Mouse (Mus musculus) stomach, postnatal 0 days (tissue): Measurements from ENCODE around the gene Satb2. TPM values are rescaled to one million over a fixed set of nuclear protein-coding genes. Genes with fewer than 3 reads are reported as not detected.

Experiments
- ATAC-seq: fragments of 200-750 bp; cut with Nextera tagmentation; 2 replicates; pipeline ENCODE4 v1.8.0; 2017; ENCODE audit not compliant: low FRiP score, low TSS enrichment
- DNase-seq: peaks from one replicate; pipeline ENCODE4 v3.0.0-alpha.2; 2016; ENCODE audit warnings: low spot score
- H3K27ac ChIP-seq: fragments of 300-500 bp; sonication (generic); replicated peaks from 2 replicates; pipeline ENCODE4 v1.5.1; 2014; ENCODE audit warnings: mild to moderate bottlenecking, control low read depth
- H3K27me3 ChIP-seq: fragments of 300-500 bp; sonication (generic); 2 replicates; pipeline ENCODE4 v1.6.1; 2014; ENCODE audit warnings: low read length; ENCODE audit not compliant: control insufficient read depth, insufficient read depth
- H3K36me3 ChIP-seq: fragments of 300-500 bp; sonication (generic); 2 replicates; pipeline ENCODE4 v1.6.1; 2014; ENCODE audit warnings: low read length, mixed read lengths; ENCODE audit not compliant: control insufficient read depth, insufficient read depth
- H3K4me1 ChIP-seq: fragments of 300-500 bp; sonication (generic); replicated peaks from 2 replicates; pipeline ENCODE4 v1.6.1; 2014; ENCODE audit warnings: antibody characterized with exemption; ENCODE audit not compliant: control insufficient read depth, insufficient read depth
- H3K4me2 ChIP-seq: fragments of 300-500 bp; sonication (generic); replicated peaks from 2 replicates; pipeline ENCODE4 v1.6.1; 2014; ENCODE audit warnings: low read depth, mild to moderate bottlenecking, control low read depth, moderate library complexity
- H3K4me3 ChIP-seq: fragments of 300-500 bp; sonication (generic); 2 replicates; pipeline ENCODE4 v1.5.1; 2014; ENCODE audit warnings: low read depth, low read length, control low read depth
- H3K9ac ChIP-seq: fragments of 300-500 bp; sonication (generic); 2 replicates; pipeline ENCODE4 v1.6.1; 2014; ENCODE audit warnings: mild to moderate bottlenecking, low read length, control low read depth, mixed read lengths
- H3K9me3 ChIP-seq: fragments of 300-500 bp; sonication (generic); 2 replicates; pipeline ENCODE4 v1.6.1; 2016; ENCODE audit warnings: low read length; ENCODE audit not compliant: control insufficient read depth
- CTCF ChIP-seq: IDR thresholded peaks from 2 replicates; pipeline ENCODE4 v1.5.1; 2016; ENCODE audit warnings: antibody characterized with exemption, low read depth, mild to moderate bottlenecking, moderate library complexity
- EP300 ChIP-seq: optimal IDR thresholded peaks from 2 replicates; pipeline ENCODE3; 2016; ENCODE audit warnings: antibody characterized with exemption
- WGBS: fragments of 180-500 bp; shearing (Covaris S2); extraction: QIAGEN DNeasy Blood & Tissue Kit; methylation state at CpG from one replicate; pipeline ENCODE4 v1.1.7; 2014; 5-methylcytosine and 5-hydroxymethylcytosine counted together
- polyA plus RNA-seq: library from polyadenylated mRNA; unstranded; fragments of >200 nt; fragmentation: Nextera tagmentation; extraction: Ambion mirVana; gene quantifications from 2 replicates; pipeline ENCODE4 v1.2.1, GENCODE M21; 2015

Satb2 gene
- polyA plus RNA-seq, 1 experiment from 2014 or later = 0.17 TPM

- H3K9me3 ChIP-seq = no peaks in the 10 kb centered on the region
- H3K4me1 ChIP-seq = no peaks in the 10 kb centered on the region
- DNase-seq = no peak
- H3K27ac ChIP-seq = no peak overlapping the region
- H3K4me3 ChIP-seq = no peak overlapping the region
- 76% methylated on average over 6 of the region's 6 CpGs for WGBS
- no peak for ATAC-seq
- H3K9ac ChIP-seq = no peak overlapping the region
- TF ChIP-seq EP300 (no peak), CTCF (no peak)
- no peak overlapping the region for H3K4me2 ChIP-seq
- H3K27me3 ChIP-seq = no peaks in the 10 kb centered on the region
- no peaks in the 10 kb centered on the region for H3K36me3 ChIP-seq
Observed at GRCm38 (mm10) chr1:56833984-56834900, 144.2 kb downstream of the Satb2 start.

DNA sequence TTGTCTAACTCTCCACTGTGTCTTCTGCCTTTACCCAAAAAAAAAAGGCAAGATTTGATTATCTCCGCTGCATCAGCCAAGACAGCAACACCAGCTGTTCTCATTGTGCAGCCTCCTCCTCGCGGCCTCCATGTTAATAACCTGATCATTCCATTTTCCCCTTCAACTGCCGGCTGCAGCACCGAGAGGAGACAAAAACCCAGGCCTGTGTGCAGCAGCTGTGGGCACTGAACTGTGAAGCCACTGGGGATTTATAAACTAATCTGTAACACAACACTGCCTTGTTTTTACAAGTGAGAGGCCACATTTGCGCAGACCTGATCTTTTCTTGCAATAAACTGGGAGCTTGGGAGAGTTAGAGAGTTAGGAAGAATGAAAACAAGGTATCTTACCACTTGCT lies 145.1 kb downstream of the Satb2 start:
- TF ChIP-seq CTCF (no peak), EP300 (no peak)
- ATAC-seq = no peak
- WGBS = 61% methylated on average over 6 of the region's 6 CpGs

DNA sequence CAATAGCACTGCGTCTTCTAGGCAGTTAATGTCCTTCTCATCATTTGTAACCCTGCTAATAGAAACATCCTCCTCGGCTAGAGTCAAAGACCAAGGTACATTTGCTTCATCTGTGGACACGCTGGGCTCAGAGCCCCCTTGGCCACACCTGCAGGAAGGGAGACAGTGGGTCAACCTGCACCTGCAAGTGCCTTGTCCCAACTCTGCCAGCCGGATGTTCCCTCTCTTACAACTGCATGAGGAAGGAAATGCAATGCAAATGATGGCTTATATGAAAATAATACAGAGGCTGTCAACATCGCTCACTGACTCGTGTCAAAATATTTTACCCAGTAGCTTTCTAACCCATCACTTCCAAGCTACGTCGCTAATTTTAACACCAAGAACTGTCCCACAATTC lies 145.7 kb downstream of the Satb2 start:
- H3K27me3 ChIP-seq = no peaks in the 10 kb centered on the region
- 85% methylated on average over 8 of the region's 8 CpGs for WGBS
- DNase-seq = no peak
- no peak overlapping the region for H3K4me2 ChIP-seq
- H3K9me3 ChIP-seq = no peaks in the 10 kb centered on the region
- H3K36me3 ChIP-seq = no peaks in the 10 kb centered on the region
- H3K27ac ChIP-seq = no peak overlapping the region
- no peak overlapping the region for H3K4me3 ChIP-seq
- H3K9ac ChIP-seq = no peak overlapping the region
- no peak for ATAC-seq
- H3K4me1 ChIP-seq = no peaks in the 10 kb centered on the region
- TF ChIP-seq EP300 (no peak), CTCF (no peak)

More for the DNA sequence above, 145.1 kb downstream of the Satb2 start:
- H3K4me2 ChIP-seq = no peak overlapping the region
- H3K36me3 ChIP-seq = no peaks in the 10 kb centered on the region
- H3K27ac ChIP-seq = no peak overlapping the region
- DNase-seq = no peak
- no peaks in the 10 kb centered on the region for H3K27me3 ChIP-seq
- no peak overlapping the region for H3K4me3 ChIP-seq
- no peaks in the 10 kb centered on the region for H3K4me1 ChIP-seq
- no peaks in the 10 kb centered on the region for H3K9me3 ChIP-seq
- no peak overlapping the region for H3K9ac ChIP-seq

DNA sequence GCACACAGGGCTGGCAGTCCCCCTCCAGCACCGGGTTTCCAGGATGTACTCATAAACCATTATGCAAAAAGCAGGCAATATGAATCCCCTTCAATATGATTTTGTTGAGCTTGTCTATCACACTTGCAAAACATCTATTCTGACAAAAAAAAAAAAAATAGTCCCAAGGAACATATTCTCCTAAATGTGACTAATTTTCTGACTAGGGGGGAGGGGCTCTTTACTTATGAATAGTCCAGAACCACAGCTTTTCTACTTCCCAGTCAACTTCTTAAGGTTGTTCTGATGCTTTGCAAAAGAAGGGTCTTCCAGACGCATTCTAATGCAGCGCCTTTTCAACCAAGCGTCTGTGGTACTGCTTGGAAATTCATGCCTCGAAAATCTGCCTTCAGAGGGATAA lies 155.7 kb downstream of the Satb2 start:
- Histone ChIP-seq H3K4me2 (no peak overlapping the region), H3K27me3 (no peaks in the 10 kb centered on the region), H3K4me1 (no peaks in the 10 kb centered on the region), H3K27ac (no peak overlapping the region), H3K36me3 (no peaks in the 10 kb centered on the region), H3K4me3 (no peak overlapping the region), H3K9ac (no peak overlapping the region), H3K9me3 (no peaks in the 10 kb centered on the region)
- ATAC-seq (no peak), DNase-seq (no peak)
- no peak for TF ChIP-seq CTCF
- TF ChIP-seq EP300 = no peak
- 84% methylated on average over 5 of the region's 5 CpGs for WGBS

DNA sequence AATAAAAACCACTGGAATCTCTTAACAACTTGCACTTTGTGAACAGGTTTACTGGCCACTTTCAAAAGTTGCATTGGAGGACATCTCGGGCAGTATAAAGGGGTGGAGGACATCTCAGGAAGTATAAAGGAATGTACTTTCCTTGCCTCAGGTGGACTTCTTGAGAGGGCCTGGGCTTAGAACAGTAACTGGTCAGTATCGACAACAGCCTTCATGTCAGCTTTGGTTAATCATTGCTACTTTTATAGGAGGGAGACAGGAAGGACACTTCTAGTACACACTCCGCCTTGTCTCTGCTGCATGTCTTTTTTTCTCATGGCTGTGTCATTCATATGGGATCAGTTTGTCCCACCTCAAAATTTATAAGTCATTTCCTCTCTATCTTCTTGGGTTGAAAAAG lies 156.4 kb downstream of the Satb2 start:
- Histone ChIP-seq H3K4me2 (no peak overlapping the region), H3K36me3 (no peaks in the 10 kb centered on the region), H3K4me3 (no peak overlapping the region), H3K27ac (no peak overlapping the region), H3K4me1 (no peaks in the 10 kb centered on the region), H3K9me3 (no peaks in the 10 kb centered on the region), H3K27me3 (no peaks in the 10 kb centered on the region), H3K9ac (no peak overlapping the region)
- TF ChIP-seq EP300 = no peak
- no peak for TF ChIP-seq CTCF
- DNase-seq = no peak
- no peak for ATAC-seq
- WGBS = 84% methylated on average over 3 of the region's 3 CpGs

DNA sequence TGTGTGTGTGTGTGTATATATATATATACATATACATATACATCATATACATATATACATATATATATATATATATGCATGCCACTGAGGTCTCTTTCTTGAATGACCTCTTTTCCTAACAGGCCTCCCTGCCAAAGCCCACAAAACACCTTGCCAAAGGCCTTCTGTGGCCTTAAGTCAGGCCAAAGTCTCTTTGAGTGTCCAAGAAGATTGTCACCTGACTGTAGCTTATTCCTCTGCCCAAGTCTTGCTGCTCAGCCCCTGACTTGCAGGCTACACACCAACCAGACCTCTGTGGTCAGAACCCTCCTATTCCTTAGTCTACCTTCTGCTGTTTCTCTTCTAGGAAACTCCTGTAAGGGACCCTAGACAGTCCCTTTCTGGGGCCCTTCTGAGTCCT lies 164.9 kb downstream of the Satb2 start:
- Histone ChIP-seq H3K4me2 (no peak overlapping the region), H3K9ac (no peak overlapping the region), H3K27ac (no peak overlapping the region)

More for the DNA sequence above, 164.9 kb downstream of the Satb2 start:
- Histone ChIP-seq H3K4me3 (no peak overlapping the region), H3K4me1 (no peaks in the 10 kb centered on the region), H3K36me3 (no peaks in the 10 kb centered on the region), H3K9me3 (no peaks in the 10 kb centered on the region), H3K27me3 (no peaks in the 10 kb centered on the region)
- ATAC-seq (no peak), DNase-seq (no peak)
- TF ChIP-seq CTCF (no peak), EP300 (no peak)
